Mouse (Mus musculus) kidney, adult 2 months (tissue): ENCODE measurements around the gene Jmjd6.

Source experiments
- CTCF ChIP-seq: fragments of 200-500 bp; conservative IDR thresholded peaks from 2 replicates; pipeline ENCODE4 v1.5.1; 2011; ENCODE audit warnings: low read depth, mild to moderate bottlenecking, control low read depth, low read length, moderate library complexity, mixed read lengths; ENCODE audit not compliant: insufficient read depth, insufficient read length
- POLR2A ChIP-seq: fragments of 200-500 bp; IDR thresholded peaks from one replicate; pipeline ENCODE4 v1.6.1; 2011; ENCODE audit warnings: low read depth, low read length, control low read depth

DNA sequence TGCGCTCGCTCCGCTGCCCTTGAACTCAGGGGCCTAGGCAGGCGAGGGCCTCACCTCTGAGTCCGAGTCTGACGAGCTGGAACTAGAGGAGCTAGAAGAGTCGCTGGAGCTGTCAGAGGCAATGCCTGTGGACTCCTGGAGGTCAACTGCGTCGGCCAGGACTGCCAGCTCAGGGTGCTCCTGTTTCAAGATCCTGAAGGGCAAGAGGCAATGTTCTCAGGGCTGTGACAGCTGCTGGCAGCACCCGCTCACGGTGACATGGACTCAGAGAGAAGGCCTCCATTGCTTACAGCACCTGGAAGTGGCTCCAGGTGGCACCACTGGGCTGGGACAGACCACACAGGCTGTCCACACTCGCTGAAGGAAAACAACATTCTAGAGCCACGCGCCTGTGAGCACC lies 4.3 kb downstream of the Jmjd6 start:
- TF ChIP-seq CTCF (no peak; the same call in 1 of the 2 replicates), POLR2A (no peak)
